Mouse (Mus musculus) olfactory bulb, adult 2 months (tissue): ENCODE measurements around the gene Clint1. TPM values are rescaled to one million over a fixed set of nuclear protein-coding genes. Genes with fewer than 3 reads are reported as not detected.

Source experiments
- H3K27ac ChIP-seq: fragments of 200-500 bp; 2 replicates; pipeline ENCODE4 v1.5.1; 2012; ENCODE audit warnings: low read depth, low read length; ENCODE audit not compliant: insufficient read depth
- H3K4me1 ChIP-seq: fragments of 200-500 bp; 2 replicates; pipeline ENCODE4 v1.6.1; 2012; ENCODE audit warnings: low read length; ENCODE audit not compliant: control insufficient read depth, insufficient read depth
- H3K4me3 ChIP-seq: fragments of 200-500 bp; 2 replicates; pipeline ENCODE4 v1.5.1; 2012; ENCODE audit warnings: mild to moderate bottlenecking, low read depth, low read length, moderate library complexity; ENCODE audit not compliant: insufficient read depth
- CTCF ChIP-seq: fragments of 200-500 bp; IDR thresholded peaks from 2 replicates; pipeline ENCODE4 v1.5.1; 2012; ENCODE audit warnings: low read depth, mild to moderate bottlenecking, low read length, moderate library complexity; ENCODE audit not compliant: insufficient read depth
- POLR2A ChIP-seq: fragments of 200-500 bp; IDR thresholded peaks from 2 replicates; pipeline ENCODE4 v1.6.1; 2012; ENCODE audit warnings: mild to moderate bottlenecking, low read depth, low read length, moderate library complexity; ENCODE audit not compliant: insufficient read depth
- WGBS: fragments of 180-500 bp; shearing (Covaris S2); methylation state at CpG from one replicate; pipeline ENCODE4 v1.1.7; 2018; 5-methylcytosine and 5-hydroxymethylcytosine counted together
- polyA plus RNA-seq: library from polyadenylated mRNA; stranded (reverse); fragments of >200 nt; gene quantifications from 2 replicates; pipeline ENCODE4 v1.2.4, GENCODE M21; 2012; ENCODE audit warnings: low replicate concordance; ENCODE audit not compliant: missing spikeins, insufficient read depth, insufficient read length

Clint1 gene
- polyA plus RNA-seq, 1 experiment = not detected

DNA sequence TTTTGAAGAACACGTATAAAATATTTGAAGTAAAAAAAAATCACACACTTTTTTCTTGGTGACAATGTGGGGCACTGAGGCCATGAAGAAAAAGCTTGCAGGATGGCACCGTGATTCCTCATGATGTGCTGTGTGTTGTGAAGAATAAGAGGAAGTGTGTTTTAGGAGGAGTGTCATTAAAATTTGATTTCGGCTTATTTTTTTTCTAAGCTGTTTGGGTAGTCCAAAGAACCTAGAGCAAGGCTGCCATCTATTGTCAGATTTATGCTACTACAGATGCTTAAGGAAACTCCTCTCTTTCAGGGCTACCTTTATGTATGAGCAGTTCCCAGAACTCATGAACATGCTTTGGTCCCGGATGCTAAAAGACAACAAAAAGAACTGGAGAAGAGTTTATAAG is 32.2 kb downstream of the Clint1 start:
- no peak overlapping the region for H3K4me3 ChIP-seq
- H3K4me1 ChIP-seq = peaks cover 2% of the 10 kb centered on the region; the same call in 1 of the 2 replicates
- no peak overlapping the region for H3K27ac ChIP-seq
- TF ChIP-seq POLR2A = no peak
- no peak for TF ChIP-seq CTCF
- 22% methylated on average over 4 of the region's 4 CpGs for WGBS

DNA sequence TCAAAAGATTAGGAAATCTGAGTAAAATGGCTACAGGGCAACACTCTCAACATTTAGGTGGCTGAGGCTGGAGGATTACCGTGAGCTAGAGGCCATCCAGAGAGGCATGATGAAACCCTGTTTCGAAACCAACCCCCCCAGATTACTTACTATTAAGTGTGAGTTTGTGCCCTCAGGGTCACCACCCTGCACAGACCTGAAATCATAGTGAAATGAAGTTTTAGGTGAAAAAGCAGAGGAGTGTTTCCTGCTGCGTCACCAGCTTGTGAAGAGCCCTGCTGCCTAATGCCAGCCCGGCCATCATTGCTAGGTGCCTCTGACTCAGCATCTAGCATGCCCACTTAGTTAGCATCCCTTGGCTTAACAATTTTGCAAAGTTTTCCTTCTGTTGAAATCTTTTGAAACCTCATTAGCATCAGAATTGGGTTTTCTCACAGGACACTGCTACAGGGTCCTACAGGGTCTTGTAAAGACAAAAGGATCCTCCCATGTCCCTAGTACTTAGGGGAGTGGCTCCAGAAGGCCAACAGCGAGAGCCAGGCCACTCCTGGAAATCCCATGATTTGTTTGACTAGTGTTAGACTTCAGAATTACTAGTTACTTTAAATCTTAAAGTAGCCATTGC is 33.9 kb downstream of the Clint1 start:
- peaks cover 2% of the 10 kb centered on the region; the same call in 1 of the 2 replicates for H3K4me1 ChIP-seq
- no peak overlapping the region for H3K27ac ChIP-seq
- WGBS = 85% methylated on average over 5 of the region's 5 CpGs
- no peak for TF ChIP-seq CTCF
- TF ChIP-seq POLR2A = no peak
- H3K4me3 ChIP-seq = no peak overlapping the region

DNA sequence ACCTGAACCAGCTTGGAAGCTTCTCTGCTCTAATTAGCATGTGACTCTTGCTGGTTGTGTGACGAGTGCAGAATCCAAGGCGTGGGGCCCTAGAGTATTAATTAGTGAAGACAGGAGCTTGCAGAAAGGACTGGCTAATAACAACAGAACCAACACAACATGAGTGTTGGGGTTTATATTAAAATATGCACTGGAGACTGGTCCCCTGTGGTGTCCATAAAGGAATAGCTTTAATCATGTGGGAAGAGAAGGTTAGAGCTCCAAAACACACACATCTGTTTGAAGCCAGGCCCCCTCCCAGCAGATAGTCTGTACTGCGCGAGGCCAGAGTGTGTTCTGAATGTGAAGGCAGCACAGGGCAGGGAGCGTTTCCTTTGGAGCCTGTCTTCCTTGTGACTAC is 34.7 kb downstream of the Clint1 start:
- TF ChIP-seq CTCF = no peak
- TF ChIP-seq POLR2A = no peak
- WGBS = 40% methylated on average over 5 of the region's 5 CpGs
- peaks cover 2% of the 10 kb centered on the region; the same call in 1 of the 2 replicates for H3K4me1 ChIP-seq

DNA sequence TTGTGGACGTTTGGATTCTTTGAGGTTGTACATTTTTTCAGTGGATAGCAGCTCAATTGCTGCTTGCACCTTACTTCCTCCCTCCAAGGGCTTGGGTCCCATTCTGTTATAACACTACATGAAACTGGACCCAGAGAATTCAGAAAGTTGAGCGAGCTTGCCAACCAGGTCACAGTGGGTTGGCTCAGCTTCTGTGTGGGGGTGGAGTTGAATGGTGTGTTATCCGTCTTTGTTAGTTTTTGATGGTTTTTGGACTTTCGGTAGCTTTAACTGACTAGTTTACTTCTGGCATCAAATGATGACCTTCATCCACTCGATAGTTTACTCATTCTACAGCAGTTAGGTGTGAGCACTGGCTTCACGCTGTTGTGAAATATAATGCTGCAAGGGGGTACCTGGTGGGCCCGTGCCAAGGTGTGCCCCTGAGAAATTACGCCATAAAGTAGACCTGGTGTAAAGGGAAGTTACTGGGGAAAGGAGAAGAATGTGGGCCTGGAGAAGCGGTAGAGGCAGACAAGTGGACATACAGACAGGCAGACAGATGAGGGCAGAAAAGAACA is 36.7 kb downstream of the Clint1 start:
- TF ChIP-seq POLR2A (no peak), CTCF (no peak)
- 79% methylated on average over 9 of the region's 9 CpGs for WGBS
- H3K4me3 ChIP-seq = no peak overlapping the region
- H3K4me1 ChIP-seq = peaks cover 2% of the 10 kb centered on the region; the same call in 1 of the 2 replicates
- no peak overlapping the region for H3K27ac ChIP-seq

More for the DNA sequence above, 34.7 kb downstream of the Clint1 start:
- H3K4me3 ChIP-seq = no peak overlapping the region
- no peak overlapping the region for H3K27ac ChIP-seq

DNA sequence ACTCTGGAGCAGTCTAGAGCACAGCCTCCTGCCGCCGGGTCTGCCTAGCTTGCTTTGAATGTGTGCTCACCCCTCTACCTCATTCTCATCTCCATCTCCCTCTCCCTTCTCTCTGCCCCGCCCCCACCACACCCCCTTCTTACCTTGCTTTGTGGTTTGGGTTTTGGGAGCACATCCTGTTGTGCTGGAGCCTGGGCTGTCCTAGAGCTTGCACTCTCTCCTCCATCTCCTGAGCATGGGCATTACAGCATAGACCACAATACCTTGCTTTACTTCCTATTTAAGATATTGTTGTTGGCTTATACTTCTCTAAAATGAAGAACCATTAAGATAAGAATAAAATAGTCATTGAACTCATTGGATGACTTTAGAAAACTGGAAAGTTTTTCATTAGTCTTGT is 38.1 kb downstream of the Clint1 start:
- Histone ChIP-seq H3K4me1 (peaks cover 2% of the 10 kb centered on the region; the same call in 1 of the 2 replicates), H3K27ac (no peak overlapping the region), H3K4me3 (no peak overlapping the region)
- WGBS = 88% methylated on average over 3 of the region's 3 CpGs
- TF ChIP-seq POLR2A = no peak

DNA sequence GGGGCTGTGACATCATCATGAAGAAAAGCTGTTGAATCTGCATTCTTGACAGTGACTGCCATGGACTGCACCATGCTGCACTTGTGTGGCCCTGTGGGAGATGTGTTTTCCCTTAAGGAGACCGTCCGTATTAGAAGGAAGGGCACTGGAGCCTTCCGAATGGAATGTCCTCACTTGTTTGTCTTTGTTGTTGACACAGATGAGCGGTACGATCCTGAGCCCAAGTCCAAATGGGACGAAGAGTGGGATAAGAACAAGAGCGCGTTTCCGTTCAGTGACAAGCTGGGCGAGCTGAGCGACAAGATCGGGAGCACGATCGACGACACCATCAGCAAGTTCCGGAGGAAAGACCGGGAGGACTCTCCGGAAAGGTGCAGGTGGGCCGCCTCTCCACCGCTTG is 38.6 kb downstream of the Clint1 start:
- TF ChIP-seq POLR2A = no peak
- TF ChIP-seq CTCF = no peak
- Histone ChIP-seq H3K4me1 (peaks cover 2% of the 10 kb centered on the region; the same call in 1 of the 2 replicates), H3K27ac (no peak overlapping the region), H3K4me3 (no peak overlapping the region)
- WGBS = 94% methylated on average over 20 of the region's 20 CpGs

DNA sequence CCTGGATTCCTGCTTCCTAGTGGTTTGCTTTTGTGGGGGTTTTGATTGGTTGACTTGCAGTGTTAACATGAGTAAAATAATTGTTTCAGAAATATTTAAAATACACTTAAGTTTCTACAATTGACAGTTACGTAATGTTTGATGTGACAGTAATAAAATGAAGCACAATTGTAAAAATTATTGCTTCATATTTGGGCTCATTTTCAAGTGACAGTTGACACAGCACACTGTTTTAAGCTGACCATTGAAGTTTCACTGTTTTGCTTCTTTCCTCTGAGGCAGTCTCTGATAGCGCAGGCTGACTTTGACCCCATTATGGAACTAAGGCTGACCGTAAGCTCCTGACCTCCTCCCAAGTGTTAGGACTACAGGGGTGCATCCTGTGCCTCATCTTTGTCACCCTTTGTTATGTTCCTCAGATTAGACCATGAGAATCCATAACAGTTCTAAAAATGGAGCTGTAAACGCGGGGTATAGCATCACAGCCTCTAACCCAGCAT is 41.1 kb downstream of the Clint1 start:
- H3K4me3 ChIP-seq = no peak overlapping the region
- H3K4me1 ChIP-seq = peaks cover 2% of the 10 kb centered on the region; the same call in 1 of the 2 replicates
- TF ChIP-seq CTCF (no peak), POLR2A (no peak)
- H3K27ac ChIP-seq = no peak overlapping the region
- WGBS = 94% methylated on average over 5 of the region's 5 CpGs

DNA sequence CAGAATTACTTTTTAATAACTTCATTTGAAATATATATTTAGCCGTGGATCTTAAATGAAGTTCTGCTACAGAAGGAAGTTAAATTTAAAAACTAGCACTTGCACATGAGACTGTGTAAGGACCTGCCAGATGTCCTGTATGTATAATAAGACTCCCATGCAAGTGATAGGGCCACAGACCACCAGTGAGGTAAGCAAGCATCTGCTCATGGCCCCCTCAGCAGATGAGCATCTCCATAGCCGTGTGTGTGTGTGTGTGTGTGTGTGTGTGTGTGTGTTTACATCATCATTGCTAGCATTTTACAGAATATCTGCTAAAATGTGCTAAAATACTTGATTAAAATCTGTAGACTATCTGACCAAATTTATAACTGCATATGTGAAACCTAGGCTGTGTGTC is 45.5 kb downstream of the Clint1 start:
- TF ChIP-seq POLR2A = no peak
- no peak for TF ChIP-seq CTCF
- Histone ChIP-seq H3K27ac (no peak overlapping the region), H3K4me3 (no peak overlapping the region), H3K4me1 (peaks cover 4% of the 10 kb centered on the region; the same call in 1 of the 2 replicates)
- 80% methylated on average over 2 of the region's 2 CpGs for WGBS

DNA sequence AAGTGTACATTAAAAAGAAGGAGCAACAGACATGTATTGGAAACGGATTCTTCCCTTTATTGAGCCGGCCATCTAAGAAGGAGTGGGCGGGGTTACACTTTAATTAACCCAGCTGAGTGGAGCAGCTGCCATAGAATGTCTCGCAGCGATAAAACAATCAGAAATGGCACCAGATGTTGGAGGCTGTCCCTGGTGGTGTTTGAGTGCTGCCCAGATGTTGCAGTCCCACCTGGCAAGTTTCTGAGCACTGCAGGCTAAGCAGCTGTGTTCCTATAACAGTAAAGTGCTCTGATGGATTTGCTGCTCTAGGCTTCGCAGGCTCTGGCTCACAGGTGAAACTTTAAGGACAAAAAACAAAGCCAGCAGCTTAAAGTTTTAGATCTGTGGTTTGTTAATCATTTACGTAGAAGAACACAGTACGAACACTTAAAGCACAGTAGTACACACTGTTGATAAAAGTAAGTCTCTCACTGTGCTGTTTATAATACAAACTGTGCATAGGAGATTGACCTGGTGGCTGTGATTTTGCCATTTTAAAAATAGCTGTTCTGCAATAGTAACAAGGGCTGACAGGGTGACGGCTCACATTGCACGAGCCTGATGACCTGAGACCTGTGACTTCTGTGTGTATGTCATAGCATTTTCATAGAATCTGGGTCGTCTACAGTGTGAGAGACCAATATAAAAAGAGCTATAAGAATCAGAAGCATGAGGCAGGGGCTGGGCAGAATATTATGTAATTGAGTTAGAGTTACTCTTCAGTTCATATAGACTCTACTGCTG is 48.6 kb downstream of the Clint1 start:
- 82% methylated on average over 11 of the region's 11 CpGs for WGBS
- Histone ChIP-seq H3K4me1 (peaks cover 4% of the 10 kb centered on the region; the same call in 1 of the 2 replicates), H3K27ac (no peak overlapping the region), H3K4me3 (no peak overlapping the region)
- no peak for TF ChIP-seq CTCF
- TF ChIP-seq POLR2A = no peak
